Mouse (Mus musculus): ENCODE data around the gene C1d. TPM values are rescaled to one million over a fixed set of nuclear protein-coding genes. Genes with fewer than 3 reads are reported as not detected.

Gene C1d
- polyA plus RNA-seq, 1 experiment from 2014 or later, result 127 TPM

- 79% methylated on average over 8 of the region's 8 CpGs for WGBS
- ATAC-seq (ENCODE audit: low FRiP score) (no peak), DNase-seq (ENCODE audit: low spot score, missing footprints) (no peak)
- Histone ChIP-seq H3K4me3 (ENCODE audit: low read depth, low read length) (no peak overlapping the region), H3K4me2 (no peak overlapping the region), H3K9ac (ENCODE audit: low read length) (no peak overlapping the region), H3K27me3 (ENCODE audit: control insufficient read depth, insufficient read depth, low read length) (no peaks in the 10 kb centered on the region), H3K36me3 (ENCODE audit: control insufficient read depth, insufficient read depth, low read length) (no peaks in the 10 kb centered on the region), H3K9me3 (ENCODE audit: control insufficient read depth, low read length) (no peaks in the 10 kb centered on the region), H3K4me1 (ENCODE audit: control insufficient read depth, insufficient read depth, low read length) (no peaks in the 10 kb centered on the region), H3K27ac (ENCODE audit: low read depth, low read length) (no peak overlapping the region)
Measured at GRCm38 (mm10) chr11:17306007-17306891, 48.9 kb downstream of the C1d start.

DNA sequence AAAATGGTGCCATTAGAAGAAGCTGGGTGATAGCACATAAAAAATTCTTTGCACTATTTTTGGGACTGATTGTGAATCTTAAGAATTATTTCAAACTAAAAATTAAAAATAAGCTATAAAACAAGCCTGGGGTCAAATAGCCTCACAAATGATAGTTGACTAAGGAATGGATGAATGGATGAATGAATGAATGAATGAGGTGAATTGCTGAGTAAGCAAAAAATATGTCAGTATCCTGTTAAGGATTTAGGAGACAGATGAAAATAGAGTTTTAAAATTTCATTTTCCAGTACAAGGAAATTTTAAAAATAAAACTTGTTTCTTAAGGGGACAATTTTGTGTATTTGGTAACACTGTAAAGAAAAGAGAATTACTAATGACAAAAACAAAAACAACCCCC, 50.1 kb downstream of the C1d start:
- Histone ChIP-seq H3K4me1 (ENCODE audit: control insufficient read depth, insufficient read depth, low read length) (no peaks in the 10 kb centered on the region), H3K4me2 (no peak overlapping the region), H3K36me3 (ENCODE audit: control insufficient read depth, insufficient read depth, low read length) (no peaks in the 10 kb centered on the region), H3K27me3 (ENCODE audit: control insufficient read depth, insufficient read depth, low read length) (no peaks in the 10 kb centered on the region), H3K4me3 (ENCODE audit: low read depth, low read length) (no peak overlapping the region), H3K9me3 (ENCODE audit: control insufficient read depth, low read length) (no peaks in the 10 kb centered on the region), H3K27ac (ENCODE audit: low read depth, low read length) (no peak overlapping the region), H3K9ac (ENCODE audit: low read length) (no peak overlapping the region)
- no peak for DNase-seq (ENCODE audit: low spot score, missing footprints)
- no peak for ATAC-seq (ENCODE audit: low FRiP score)

Other genes starting within 250 kb of the C1d start
- gene Cnrip1, start 206.0 kb upstream of the C1d start, polyA plus RNA-seq (2014; fragmentation: Nextera tagmentation; extraction: Ambion mirVana), result 25.1 and 27.0 TPM in 2 replicates
- gene Plek, start 205.2 kb upstream of the C1d start, polyA plus RNA-seq (2014; fragmentation: Nextera tagmentation; extraction: Ambion mirVana), result 6.1 and 7.6 TPM in 2 replicates
- gene Ppp3r1, start 98.3 kb upstream of the C1d start, polyA plus RNA-seq (2014; fragmentation: Nextera tagmentation; extraction: Ambion mirVana), result 107 and 113 TPM in 2 replicates
- 31.2 and 33.0 TPM in 2 replicates for gene Wdr92, start 75.5 kb upstream of the C1d start, polyA plus RNA-seq (2014; fragmentation: Nextera tagmentation; extraction: Ambion mirVana)
- gene Pno1, start 46.0 kb upstream of the C1d start, polyA plus RNA-seq (2014; fragmentation: Nextera tagmentation; extraction: Ambion mirVana), result 99.4 and 106 TPM in 2 replicates

Data from midbrain, embryonic 11.5 days (tissue).